ENCODE assay signal across 22 mouse cellular contexts in genomic region chr14:34296350-34296749, GRCm38 (mm10). TPM values are rescaled to one million over a fixed set of nuclear protein-coding genes. Genes with fewer than 3 reads are reported as not detected.
DNase-seq lines count a peak whose midpoint lies in the region; ATAC-seq and TF ChIP-seq lines count a peak whose summit lies in the region.
"Had no signal": no experiment of that assay in that cellular context is flagged by ENCODE, and none has a peak within 500 bp of the region (broad histone marks: within the 10 kb centered on the region; RNA-seq: fewer than 3 reads in every experiment).

No protein-coding gene starts in this region.

- H3K27ac ChIP-seq in kidney, embryonic 16.5 days (ENCODE audit: low read length), result 0 out of 2 replicates have a peak overlapping the region, but pooled peaks have one; percentile 40
- peak overlapping the region; percentile 66; the same call in 1 of the 2 replicates for H3K27ac ChIP-seq in ES-E14 (ENCODE audit: insufficient read depth, low read depth, low read length, poor library complexity, severe bottlenecking)
- H3K27ac ChIP-seq in midbrain, postnatal 0 days (ENCODE audit: low read depth, low read length), result no peak overlapping the region
- H3K27ac ChIP-seq: embryonic facial prominence, embryonic 12.5 days; heart, embryonic 15.5 days; hindbrain, embryonic 13.5 days; intestine, embryonic 15.5 days; limb, embryonic 13.5 days had no signal

- no peaks in the 10 kb centered on the region for H3K27me3 ChIP-seq in kidney, embryonic 16.5 days (ENCODE audit: insufficient read depth, low read length)
- H3K27me3 ChIP-seq in midbrain, postnatal 0 days (ENCODE audit: insufficient read depth, low read length), result no peaks in the 10 kb centered on the region
- H3K27me3 ChIP-seq: embryonic facial prominence, embryonic 12.5 days; heart, embryonic 15.5 days; hindbrain, embryonic 13.5 days; intestine, embryonic 15.5 days; limb, embryonic 13.5 days had no signal

- H3K9ac ChIP-seq in kidney, embryonic 16.5 days (replicated peaks; ENCODE audit: low read length), result 0 out of 2 replicates have a peak overlapping the region, but pooled peaks have one; percentile 19
- no peak overlapping the region for H3K9ac ChIP-seq in ES-E14 (ENCODE audit: insufficient read depth, low read depth, low read length, poor library complexity, severe bottlenecking)
- no peak overlapping the region for H3K9ac ChIP-seq in midbrain, postnatal 0 days (replicated peaks; ENCODE audit: low read length, poor library complexity, severe bottlenecking)
- H3K9ac ChIP-seq: embryonic facial prominence, embryonic 12.5 days; heart, embryonic 15.5 days; hindbrain, embryonic 13.5 days; intestine, embryonic 15.5 days; limb, embryonic 13.5 days had no signal

- H3K36me3 ChIP-seq in kidney, embryonic 16.5 days (ENCODE audit: insufficient read depth, low read length), result no peaks in the 10 kb centered on the region
- H3K36me3 ChIP-seq in ES-E14 (ENCODE audit: control insufficient read depth, insufficient read depth, low read length, poor library complexity, severe bottlenecking), result no peaks in the 10 kb centered on the region
- H3K36me3 ChIP-seq in midbrain, postnatal 0 days (ENCODE audit: insufficient read depth, low read length), result no peaks in the 10 kb centered on the region
- H3K36me3 ChIP-seq: embryonic facial prominence, embryonic 12.5 days; heart, embryonic 15.5 days; hindbrain, embryonic 13.5 days; intestine, embryonic 15.5 days; limb, embryonic 13.5 days had no signal

- WGBS in kidney, embryonic 16.5 days, result 66% methylated on average over 7 of the region's 7 CpGs
- WGBS in midbrain, postnatal 0 days, result 90% methylated on average over 7 of the region's 7 CpGs

- H3K4me2 ChIP-seq in kidney, embryonic 16.5 days (replicated peaks; ENCODE audit: low read depth, low read length), result no peak overlapping the region
- no peak overlapping the region for H3K4me2 ChIP-seq in midbrain, postnatal 0 days (ENCODE audit: low read depth, low read length, poor library complexity, severe bottlenecking)
- H3K4me2 ChIP-seq: embryonic facial prominence, embryonic 12.5 days; heart, embryonic 15.5 days; hindbrain, embryonic 13.5 days; intestine, embryonic 15.5 days; limb, embryonic 13.5 days had no signal

- no peaks in the 10 kb centered on the region for H3K9me3 ChIP-seq in kidney, embryonic 16.5 days (ENCODE audit: low read length)
- H3K9me3 ChIP-seq in ES-E14 (ENCODE audit: control insufficient read depth, insufficient read depth, low read depth, low read length), result no peaks in the 10 kb centered on the region
- H3K9me3 ChIP-seq in midbrain, postnatal 0 days (ENCODE audit: low read length), result no peaks in the 10 kb centered on the region
- H3K9me3 ChIP-seq: embryonic facial prominence, embryonic 12.5 days; heart, embryonic 15.5 days; hindbrain, embryonic 13.5 days; intestine, embryonic 15.5 days; limb, embryonic 13.5 days had no signal

- no peak for DNase-seq in kidney, adult 9 months
- peak; percentile 46 for DNase-seq in 416B (ENCODE audit: low read depth)
- DNase-seq in ES-E14 (ENCODE audit: low read depth, low spot score), result no peak
- no peak for DNase-seq in midbrain, postnatal 0 days (ENCODE audit: low spot score)
- DNase-seq in urinary bladder, postnatal 10 days (ENCODE audit: low spot score), result no peak
- DNase-seq in heart, adult 8-10 months (ENCODE audit: low spot score), result no peak
- DNase-seq: cerebellum, adult 11 months; cerebellum, postnatal 25 days; gastrocnemius, postnatal 25 days; lung, adult 2 months had no signal

- no peak for ATAC-seq in kidney, embryonic 16.5 days (ENCODE audit: low FRiP score, low TSS enrichment)
- peak; percentile 94 for ATAC-seq in megakaryocyte, adult 5-6 weeks (ENCODE audit: poor library complexity, severe bottlenecking)
- no peak for ATAC-seq in midbrain, postnatal 0 days (ENCODE audit: low FRiP score)
- ATAC-seq: activated CD4-positive, CD25-positive, alpha-beta regulatory T cell, adult 4 months had no signal

- in situ Hi-C loops in ES-E14 (cut with MboI; ENCODE audit: low sequenced_read_pairs in 2 of 2, unreplicated experiment in 2 of 2), result no loop called here

- H3K4me1 ChIP-seq in kidney, embryonic 16.5 days (ENCODE audit: insufficient read depth, low read length), result peaks cover 28% of the 10 kb centered on the region
- peaks cover 3 to 10% of the 10 kb centered on the region in 2 experiments for H3K4me1 ChIP-seq in ES-E14 (ENCODE audit: control insufficient read depth in 2 of 2, insufficient read depth in 2 of 2, low read length in 2 of 2, poor library complexity in 1 of 2)
- no peaks in the 10 kb centered on the region for H3K4me1 ChIP-seq in midbrain, postnatal 0 days (ENCODE audit: insufficient read depth, low read length)
- H3K4me1 ChIP-seq: embryonic facial prominence, embryonic 12.5 days; hindbrain, embryonic 13.5 days; limb, embryonic 13.5 days had no signal

- no peak for TF ChIP-seq CTCF in midbrain, postnatal 0 days (IDR thresholded peaks at IDR 0.05)

- no peak overlapping the region for H3K4me3 ChIP-seq in kidney, embryonic 16.5 days (ENCODE audit: low read length)
- no peak overlapping the region for H3K4me3 ChIP-seq in ES-E14 (ENCODE audit: insufficient read depth in 1 of 2, low read depth in 1 of 2, low read length in 2 of 2, poor library complexity in 1 of 2, severe bottlenecking in 1 of 2)
- H3K4me3 ChIP-seq in midbrain, postnatal 0 days (ENCODE audit: low read depth, low read length), result no peak overlapping the region
- H3K4me3 ChIP-seq: embryonic facial prominence, embryonic 12.5 days; heart, embryonic 15.5 days; hindbrain, embryonic 13.5 days; intestine, embryonic 15.5 days; limb, embryonic 13.5 days; myocyte had no signal

TF ChIP-seq in ES-E14, 5 proteins besides CTCF, POLR2A, EP300 and RAD21:
- TF ChIP-seq CHD2 (IDR thresholded peaks at IDR 0.05; ENCODE audit: low read depth, low read length), result no peak
- no peak for TF ChIP-seq ZC3H11A (IDR thresholded peaks at IDR 0.05; ENCODE audit: borderline replicate concordance, low read depth, low read length)
- no peak for TF ChIP-seq MAFK (IDR thresholded peaks at IDR 0.05; ENCODE audit: insufficient read depth, low read depth, low read length)
- TF ChIP-seq ZNF384 (IDR thresholded peaks at IDR 0.05; ENCODE audit: low read depth, low read length), result no peak
- no peak for TF ChIP-seq HCFC1 (IDR thresholded peaks at IDR 0.05; ENCODE audit: borderline replicate concordance, insufficient read depth, low read length)

RNA-seq across cellular contexts. Expression of gene Shld2, which starts 13.9 kb away (rescaled TPM):
- polyA plus RNA-seq in kidney, embryonic 16.5 days (2015; fragmentation: Nextera tagmentation; extraction: Ambion mirVana), result 9.9 and 10.0 TPM in 2 replicates
- total RNA-seq in ES-E14 (2012; rRNA removed), result 10.8 and 14.8 TPM in 2 replicates
- total RNA-seq in megakaryocyte, adult 5-6 weeks (2015), result 11.5 and 13.4 TPM in 2 replicates
- 12.9 and 14.6 TPM in 2 replicates for total RNA-seq in megakaryocyte, adult 5-6 weeks (2017)
- 6.4 and 8.2 TPM in 2 replicates for total RNA-seq in midbrain, postnatal 0 days (2014; rRNA removed)
- polyA plus RNA-seq in midbrain, postnatal 0 days (2015; fragmentation: Nextera tagmentation; extraction: Ambion mirVana), result 6.9 and 8.5 TPM in 2 replicates
- total RNA-seq in heart, adult 8-10 months (2022), result 1 to 10 TPM; 6.3 to 8.8 (median 7.6) TPM

RNA-seq across cellular contexts. Expression of gene Glud1, which starts 14.2 kb away (rescaled TPM):
- polyA plus RNA-seq in kidney, embryonic 16.5 days (2015; fragmentation: Nextera tagmentation; extraction: Ambion mirVana), result 114 and 116 TPM in 2 replicates
- total RNA-seq in ES-E14 (2012; rRNA removed), result 199 and 211 TPM in 2 replicates
- total RNA-seq in megakaryocyte, adult 5-6 weeks (2015), result 362 and 395 TPM in 2 replicates
- total RNA-seq in megakaryocyte, adult 5-6 weeks (2017), result 294 and 308 TPM in 2 replicates
- total RNA-seq in midbrain, postnatal 0 days (2014; rRNA removed), result 185 and 192 TPM in 2 replicates
- polyA plus RNA-seq in midbrain, postnatal 0 days (2015; fragmentation: Nextera tagmentation; extraction: Ambion mirVana), result 114 TPM in 2 replicates
- total RNA-seq in heart, adult 8-10 months (2022), result 100 to 1,000 TPM; 137 to 163 (median 150) TPM

RNA-seq across cellular contexts. Expression of gene Fam25c, which starts 58.9 kb away (rescaled TPM):
- 0.86 and 1.1 TPM in 2 replicates for polyA plus RNA-seq in kidney, embryonic 16.5 days (2015; fragmentation: Nextera tagmentation; extraction: Ambion mirVana)
- total RNA-seq in ES-E14 (2012; rRNA removed), result 97.8 and 145 TPM in 2 replicates
- not detected in 2 replicates for total RNA-seq in megakaryocyte, adult 5-6 weeks (2015)
- not detected in 2 replicates for total RNA-seq in megakaryocyte, adult 5-6 weeks (2017)
- total RNA-seq in midbrain, postnatal 0 days (2014; rRNA removed), result not detected in 2 replicates
- not detected in 2 replicates for polyA plus RNA-seq in midbrain, postnatal 0 days (2015; fragmentation: Nextera tagmentation; extraction: Ambion mirVana)
- total RNA-seq in heart, adult 8-10 months (2022), result not detected
- total RNA-seq: adrenal gland, postnatal 4 days; layer of hippocampus, adult 18-20 months had no signal
- polyA plus RNA-seq: activated CD4-positive, CD25-positive, alpha-beta regulatory T cell, adult 4 months; embryonic facial prominence, embryonic 12.5 days; frontal cortex, adult 2 months; heart, embryonic 15.5 days; hindbrain, embryonic 13.5 days; intestine, embryonic 15.5 days; myocyte had no signal

Comparison
In these comparisons a context has a peak if more than half of its experiments do, and no peak if none do; other contexts are left out.
1. RNA of gene Fam25c, which starts 58.9 kb away (total RNA-seq): 97.8 to 145 TPM in ES-E14; not detected in midbrain, postnatal 0 days, not detected in megakaryocyte, adult 5-6 weeks and not detected in heart, adult 8-10 months; every median in the first group is over 10 times any median in the second.